Mouse (Mus musculus): ENCODE data around the gene Kirrel3. TPM values are rescaled to one million over a fixed set of nuclear protein-coding genes. Genes with fewer than 3 reads are reported as not detected.

Gene Kirrel3
- polyA plus RNA-seq, 1 experiment from 2014 or later, result 2.3 TPM

DNA sequence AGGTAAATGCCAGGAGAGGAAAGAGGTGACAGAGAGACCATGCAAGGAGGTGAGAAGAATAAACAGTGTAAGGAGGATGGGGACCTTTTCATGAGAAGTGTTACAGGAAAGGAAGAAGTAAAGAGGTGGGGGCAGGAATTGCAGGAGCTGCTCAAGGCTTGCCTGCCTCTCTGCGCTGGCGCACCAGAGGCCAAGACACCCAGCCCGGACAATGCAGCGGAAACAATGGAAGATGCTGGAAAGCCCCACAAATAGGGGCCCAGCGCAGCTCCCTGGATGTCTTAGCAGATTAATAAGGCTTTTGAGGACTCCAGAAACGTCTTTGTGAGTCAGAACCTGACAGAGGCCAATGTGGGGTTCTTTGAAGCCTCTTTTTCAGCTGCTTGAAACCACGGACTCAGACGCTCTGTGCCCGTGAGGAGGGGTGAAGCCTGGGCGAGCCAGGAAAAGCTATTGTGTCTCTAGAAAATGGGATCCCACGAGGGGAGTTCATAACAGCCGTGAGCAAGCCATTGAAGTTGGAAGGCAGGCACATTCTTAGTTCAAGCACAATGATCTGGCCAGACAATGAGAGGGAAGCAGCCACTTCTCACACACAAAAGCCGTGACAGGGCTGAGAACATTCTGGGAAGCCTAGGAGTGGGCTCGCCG is 385.7 kb downstream of the Kirrel3 start:
- no peaks in the 10 kb centered on the region for H3K9me3 ChIP-seq (replicated peaks; ENCODE audit: control insufficient read depth, low read length)
- no peak overlapping the region for H3K4me3 ChIP-seq (replicated peaks; ENCODE audit: low read length)
- H3K9ac ChIP-seq (ENCODE audit: low read length), result no peak overlapping the region
- no peaks in the 10 kb centered on the region for H3K4me1 ChIP-seq (ENCODE audit: control insufficient read depth, insufficient read depth, low read length)
- H3K27ac ChIP-seq (ENCODE audit: low read length), result no peak overlapping the region
- no peak for ATAC-seq (ENCODE audit: insufficient read depth, low FRiP score)
- H3K36me3 ChIP-seq (ENCODE audit: control insufficient read depth, insufficient read depth, low read length), result no peaks in the 10 kb centered on the region
- 51% methylated on average over 15 of the region's 15 CpGs for WGBS
- H3K4me2 ChIP-seq (ENCODE audit: low read depth, low read length), result no peak overlapping the region
- no peaks in the 10 kb centered on the region for H3K27me3 ChIP-seq (ENCODE audit: control insufficient read depth, insufficient read depth, low read length)

DNA sequence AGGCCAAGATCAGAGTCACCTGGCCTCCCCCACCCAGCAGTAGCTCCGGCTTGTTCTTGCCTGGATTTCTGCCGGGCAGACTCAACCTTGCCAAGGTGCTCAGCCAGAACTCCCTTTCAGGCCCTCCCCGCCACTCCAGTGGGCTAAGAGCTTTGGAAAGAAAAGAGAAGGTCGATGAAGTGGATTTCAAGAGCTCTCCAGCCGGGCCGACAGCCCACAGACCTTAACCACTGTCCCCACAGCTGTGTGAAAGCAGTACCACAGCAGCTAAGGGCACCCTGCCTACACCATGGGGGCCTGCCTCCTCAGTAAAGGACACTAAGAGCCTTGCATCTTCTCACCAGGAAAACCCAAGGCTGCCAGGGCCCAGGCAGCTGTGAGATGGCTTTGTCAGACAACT is 389.5 kb downstream of the Kirrel3 start:
- 64% methylated on average over 6 of the region's 6 CpGs for WGBS
- Histone ChIP-seq H3K4me2 (ENCODE audit: low read depth, low read length) (no peak overlapping the region), H3K4me3 (replicated peaks; ENCODE audit: low read length) (no peak overlapping the region), H3K9ac (ENCODE audit: low read length) (no peak overlapping the region), H3K4me1 (ENCODE audit: control insufficient read depth, insufficient read depth, low read length) (no peaks in the 10 kb centered on the region), H3K36me3 (ENCODE audit: control insufficient read depth, insufficient read depth, low read length) (no peaks in the 10 kb centered on the region), H3K9me3 (replicated peaks; ENCODE audit: control insufficient read depth, low read length) (no peaks in the 10 kb centered on the region), H3K27ac (ENCODE audit: low read length) (no peak overlapping the region), H3K27me3 (ENCODE audit: control insufficient read depth, insufficient read depth, low read length) (no peaks in the 10 kb centered on the region)
- no peak for ATAC-seq (ENCODE audit: insufficient read depth, low FRiP score)

- H3K36me3 ChIP-seq (ENCODE audit: control insufficient read depth, insufficient read depth, low read length), result no peaks in the 10 kb centered on the region
- no peak overlapping the region for H3K4me2 ChIP-seq (ENCODE audit: low read depth, low read length)
- H3K9me3 ChIP-seq (replicated peaks; ENCODE audit: control insufficient read depth, low read length), result no peaks in the 10 kb centered on the region
- ATAC-seq (ENCODE audit: insufficient read depth, low FRiP score), result no peak
- H3K27ac ChIP-seq (ENCODE audit: low read length), result no peak overlapping the region
- no peak overlapping the region for H3K9ac ChIP-seq (ENCODE audit: low read length)
- no peak overlapping the region for H3K4me3 ChIP-seq (replicated peaks; ENCODE audit: low read length)
- H3K27me3 ChIP-seq (ENCODE audit: control insufficient read depth, insufficient read depth, low read length), result no peaks in the 10 kb centered on the region
- no peaks in the 10 kb centered on the region for H3K4me1 ChIP-seq (ENCODE audit: control insufficient read depth, insufficient read depth, low read length)
- WGBS, result 45% methylated on average over 3 of the region's 3 CpGs
These were observed 391.5 kb downstream of the Kirrel3 start for GRCm38 (mm10) chr9:34877186-34877585.

DNA sequence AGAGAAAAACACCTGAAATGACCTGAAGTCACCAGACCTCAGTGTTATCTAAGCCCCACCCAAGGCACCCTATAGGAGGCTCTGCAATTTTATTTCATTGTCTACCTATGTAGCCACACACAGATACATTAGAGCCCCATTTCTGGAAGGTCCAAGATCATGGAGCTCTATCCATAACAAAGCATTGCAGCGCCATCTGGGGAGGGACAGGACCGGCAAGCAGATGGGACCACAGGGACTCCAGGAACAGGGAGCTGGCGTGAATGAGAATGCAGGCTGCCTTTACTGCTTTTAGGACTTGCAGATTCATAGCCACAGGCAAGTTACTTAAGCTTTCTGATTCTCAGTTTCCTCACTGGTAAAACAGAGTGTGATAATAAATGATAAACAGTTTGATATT is 392.1 kb downstream of the Kirrel3 start:
- 65% methylated on average over 3 of the region's 3 CpGs for WGBS

DNA sequence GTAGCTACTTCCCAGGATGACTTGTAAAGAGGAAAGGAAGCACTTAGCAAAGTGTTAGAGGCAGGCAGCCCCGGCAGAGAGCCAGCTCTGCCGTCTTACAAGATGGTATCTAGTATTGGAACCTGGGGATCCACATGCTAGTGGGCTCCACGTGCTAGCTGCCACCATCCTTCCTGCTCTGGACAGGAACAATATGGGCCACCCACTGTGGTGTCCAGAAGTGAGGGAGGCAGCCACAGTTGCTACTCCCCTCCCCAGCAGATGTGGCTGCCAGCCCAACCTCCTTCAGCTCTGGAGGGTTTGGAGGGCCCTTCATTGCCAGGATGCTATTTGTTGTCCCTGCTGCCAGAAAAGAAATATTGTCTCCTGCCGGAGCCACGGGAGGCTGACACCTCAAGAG is 396.1 kb downstream of the Kirrel3 start:
- H3K27me3 ChIP-seq (ENCODE audit: control insufficient read depth, insufficient read depth, low read length), result no peaks in the 10 kb centered on the region
- H3K4me2 ChIP-seq (ENCODE audit: low read depth, low read length), result no peak overlapping the region
- H3K4me3 ChIP-seq (replicated peaks; ENCODE audit: low read length), result no peak overlapping the region
- H3K36me3 ChIP-seq (ENCODE audit: control insufficient read depth, insufficient read depth, low read length), result no peaks in the 10 kb centered on the region
- H3K4me1 ChIP-seq (ENCODE audit: control insufficient read depth, insufficient read depth, low read length), result no peaks in the 10 kb centered on the region
- 20% methylated on average over 5 of the region's 5 CpGs for WGBS
- no peak overlapping the region for H3K9ac ChIP-seq (ENCODE audit: low read length)
- H3K9me3 ChIP-seq (replicated peaks; ENCODE audit: control insufficient read depth, low read length), result no peaks in the 10 kb centered on the region
- no peak overlapping the region for H3K27ac ChIP-seq (ENCODE audit: low read length)
- no peak for ATAC-seq (ENCODE audit: insufficient read depth, low FRiP score)

More for the DNA sequence above, 392.1 kb downstream of the Kirrel3 start:
- no peaks in the 10 kb centered on the region for H3K27me3 ChIP-seq (ENCODE audit: control insufficient read depth, insufficient read depth, low read length)
- H3K4me3 ChIP-seq (replicated peaks; ENCODE audit: low read length), result no peak overlapping the region
- no peak overlapping the region for H3K9ac ChIP-seq (ENCODE audit: low read length)
- H3K4me2 ChIP-seq (ENCODE audit: low read depth, low read length), result no peak overlapping the region
- no peak for ATAC-seq (ENCODE audit: insufficient read depth, low FRiP score)
- no peak overlapping the region for H3K27ac ChIP-seq (ENCODE audit: low read length)
- H3K9me3 ChIP-seq (replicated peaks; ENCODE audit: control insufficient read depth, low read length), result no peaks in the 10 kb centered on the region
- H3K36me3 ChIP-seq (ENCODE audit: control insufficient read depth, insufficient read depth, low read length), result no peaks in the 10 kb centered on the region
- H3K4me1 ChIP-seq (ENCODE audit: control insufficient read depth, insufficient read depth, low read length), result no peaks in the 10 kb centered on the region

GRCm38 (mm10) chr9:34882211-34882610 is 396.5 kb downstream of the Kirrel3 start:
- WGBS, result 19% methylated on average over 2 of the region's 2 CpGs
- no peaks in the 10 kb centered on the region for H3K27me3 ChIP-seq (ENCODE audit: control insufficient read depth, insufficient read depth, low read length)
- H3K4me1 ChIP-seq (ENCODE audit: control insufficient read depth, insufficient read depth, low read length), result no peaks in the 10 kb centered on the region
- no peak for ATAC-seq (ENCODE audit: insufficient read depth, low FRiP score)
- H3K9me3 ChIP-seq (replicated peaks; ENCODE audit: control insufficient read depth, low read length), result no peaks in the 10 kb centered on the region
- H3K36me3 ChIP-seq (ENCODE audit: control insufficient read depth, insufficient read depth, low read length), result no peaks in the 10 kb centered on the region
- H3K4me2 ChIP-seq (ENCODE audit: low read depth, low read length), result no peak overlapping the region
- H3K4me3 ChIP-seq (replicated peaks; ENCODE audit: low read length), result no peak overlapping the region
- no peak overlapping the region for H3K27ac ChIP-seq (ENCODE audit: low read length)
- H3K9ac ChIP-seq (ENCODE audit: low read length), result no peak overlapping the region

- no peaks in the 10 kb centered on the region for H3K36me3 ChIP-seq (ENCODE audit: control insufficient read depth, insufficient read depth, low read length)
- H3K4me3 ChIP-seq (replicated peaks; ENCODE audit: low read length), result no peak overlapping the region
- no peaks in the 10 kb centered on the region for H3K4me1 ChIP-seq (ENCODE audit: control insufficient read depth, insufficient read depth, low read length)
- no peaks in the 10 kb centered on the region for H3K9me3 ChIP-seq (replicated peaks; ENCODE audit: control insufficient read depth, low read length)
- H3K27me3 ChIP-seq (ENCODE audit: control insufficient read depth, insufficient read depth, low read length), result no peaks in the 10 kb centered on the region
- H3K9ac ChIP-seq (ENCODE audit: low read length), result no peak overlapping the region
- WGBS, result 31% methylated on average over 4 of the region's 4 CpGs
- ATAC-seq (ENCODE audit: insufficient read depth, low FRiP score), result no peak
- H3K4me2 ChIP-seq (ENCODE audit: low read depth, low read length), result no peak overlapping the region
- no peak overlapping the region for H3K27ac ChIP-seq (ENCODE audit: low read length)
These were observed 397.4 kb downstream of the Kirrel3 start for GRCm38 (mm10) chr9:34883122-34883521.

DNA sequence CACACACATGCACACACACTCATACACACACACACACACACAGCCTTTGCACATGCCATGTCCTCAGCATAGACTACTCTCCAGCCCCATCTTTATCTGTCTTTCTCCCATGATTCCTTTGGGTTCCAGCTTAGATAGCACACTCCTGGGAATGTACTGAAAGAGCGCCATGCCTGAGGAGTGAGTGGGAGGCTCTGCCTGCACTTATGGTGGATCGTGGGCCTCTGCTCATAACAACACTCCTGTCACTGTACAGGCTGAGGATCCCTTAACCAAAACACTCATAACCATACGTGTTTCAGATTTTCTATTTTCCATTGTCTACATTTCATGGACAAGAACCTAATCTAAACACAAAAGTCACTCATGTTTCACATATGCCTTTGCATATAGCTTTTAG is 398.6 kb downstream of the Kirrel3 start:
- H3K9ac ChIP-seq (ENCODE audit: low read length), result no peak overlapping the region

DNA sequence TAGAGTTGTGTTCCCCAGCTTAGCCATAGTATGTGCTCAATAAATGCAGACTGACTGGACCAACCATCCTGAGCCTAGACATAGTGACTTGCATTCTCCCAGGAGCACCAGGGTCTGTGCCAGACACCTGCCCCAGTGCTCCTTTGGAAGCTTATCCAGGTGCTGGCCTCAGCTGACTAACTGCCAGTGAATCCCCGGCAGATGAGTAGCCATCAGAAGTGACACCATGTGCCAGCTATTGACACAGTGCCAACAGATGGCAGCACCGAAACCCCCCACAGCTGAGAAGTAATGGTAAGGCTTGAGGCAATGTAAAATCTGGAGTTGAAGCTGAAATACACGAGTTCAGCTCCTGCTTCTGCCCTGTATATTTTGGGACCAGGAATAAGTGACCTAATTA is 399.2 kb downstream of the Kirrel3 start:
- Histone ChIP-seq H3K4me1 (ENCODE audit: control insufficient read depth, insufficient read depth, low read length) (no peaks in the 10 kb centered on the region), H3K27ac (ENCODE audit: low read length) (no peak overlapping the region), H3K36me3 (ENCODE audit: control insufficient read depth, insufficient read depth, low read length) (no peaks in the 10 kb centered on the region), H3K4me3 (replicated peaks; ENCODE audit: low read length) (no peak overlapping the region), H3K4me2 (ENCODE audit: low read depth, low read length) (no peak overlapping the region), H3K9ac (ENCODE audit: low read length) (no peak overlapping the region), H3K9me3 (replicated peaks; ENCODE audit: control insufficient read depth, low read length) (no peaks in the 10 kb centered on the region), H3K27me3 (ENCODE audit: control insufficient read depth, insufficient read depth, low read length) (no peaks in the 10 kb centered on the region)
- 81% methylated on average over 3 of the region's 3 CpGs for WGBS
- no peak for ATAC-seq (ENCODE audit: insufficient read depth, low FRiP score)

More for the DNA sequence above, 398.6 kb downstream of the Kirrel3 start:
- 81% methylated on average over 3 of the region's 3 CpGs for WGBS
- H3K27me3 ChIP-seq (ENCODE audit: control insufficient read depth, insufficient read depth, low read length), result no peaks in the 10 kb centered on the region
- no peaks in the 10 kb centered on the region for H3K36me3 ChIP-seq (ENCODE audit: control insufficient read depth, insufficient read depth, low read length)
- H3K4me2 ChIP-seq (ENCODE audit: low read depth, low read length), result no peak overlapping the region
- H3K27ac ChIP-seq (ENCODE audit: low read length), result no peak overlapping the region
- H3K4me3 ChIP-seq (replicated peaks; ENCODE audit: low read length), result no peak overlapping the region
- no peaks in the 10 kb centered on the region for H3K4me1 ChIP-seq (ENCODE audit: control insufficient read depth, insufficient read depth, low read length)
- ATAC-seq (ENCODE audit: insufficient read depth, low FRiP score), result no peak
- H3K9me3 ChIP-seq (replicated peaks; ENCODE audit: control insufficient read depth, low read length), result no peaks in the 10 kb centered on the region
